Mouse (Mus musculus): ENCODE measurements around the gene Ifi27l2b. TPM values are rescaled to one million over a fixed set of nuclear protein-coding genes. Genes with fewer than 3 reads are reported as not detected.

Ifi27l2b gene
- polyA plus RNA-seq (2021; fragmentation: Nextera tagmentation) = 0.30 TPM in 1 of 2 replicates, not detected in the other
- long read RNA-seq, experiment 1 = 0 reads
- long read RNA-seq, experiment 2 = 0 reads

DNA sequence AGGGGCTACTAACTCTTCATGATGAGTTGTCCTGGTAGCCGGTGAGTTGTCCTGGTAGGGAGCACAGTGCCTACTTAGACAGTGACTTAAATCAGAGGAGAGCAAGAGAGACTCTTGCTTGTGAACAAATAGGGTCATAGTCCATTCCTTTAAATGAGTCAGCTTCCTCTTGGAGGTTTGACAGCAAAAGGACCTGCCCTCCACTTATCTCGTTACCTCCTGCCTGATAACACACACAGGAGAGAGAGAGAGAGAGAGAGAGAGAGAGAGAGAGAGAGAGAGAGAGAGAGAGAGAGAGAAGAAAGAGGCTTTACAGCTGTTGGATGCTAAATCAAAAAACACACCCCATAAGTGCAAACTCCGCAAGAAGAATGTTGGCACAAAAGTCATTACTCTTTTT is at the start of gene Ifi27l2b:
Gene Ifi27l2b, minus strand, starts transcription at position 84 of the 400 bp plus-strand sequence.

DNA sequence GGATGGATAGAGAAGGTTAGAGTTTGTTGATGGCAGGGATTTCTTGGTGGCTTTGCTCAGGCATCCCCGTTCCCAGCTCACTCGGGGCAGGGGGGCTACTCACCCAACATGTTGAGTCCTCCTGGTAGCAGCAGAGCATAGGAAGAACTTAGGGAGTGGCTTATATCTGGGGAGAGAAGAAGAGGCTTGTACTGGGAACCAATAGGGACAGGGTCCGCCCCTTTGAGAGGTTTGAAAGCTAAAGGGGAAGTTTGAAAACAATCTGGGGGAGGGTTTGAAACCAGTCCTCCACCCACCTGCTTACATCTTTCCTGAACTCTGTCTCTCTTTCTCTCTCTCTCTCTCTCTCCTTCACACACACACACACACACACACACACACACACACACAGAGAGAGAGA is 13.5 kb downstream of the Ifi27l2b start, which contains the start of gene Ifi27l2a:
Gene Ifi27l2a, minus strand, starts transcription at position 157 of the 400 bp plus-strand sequence.

DNA sequence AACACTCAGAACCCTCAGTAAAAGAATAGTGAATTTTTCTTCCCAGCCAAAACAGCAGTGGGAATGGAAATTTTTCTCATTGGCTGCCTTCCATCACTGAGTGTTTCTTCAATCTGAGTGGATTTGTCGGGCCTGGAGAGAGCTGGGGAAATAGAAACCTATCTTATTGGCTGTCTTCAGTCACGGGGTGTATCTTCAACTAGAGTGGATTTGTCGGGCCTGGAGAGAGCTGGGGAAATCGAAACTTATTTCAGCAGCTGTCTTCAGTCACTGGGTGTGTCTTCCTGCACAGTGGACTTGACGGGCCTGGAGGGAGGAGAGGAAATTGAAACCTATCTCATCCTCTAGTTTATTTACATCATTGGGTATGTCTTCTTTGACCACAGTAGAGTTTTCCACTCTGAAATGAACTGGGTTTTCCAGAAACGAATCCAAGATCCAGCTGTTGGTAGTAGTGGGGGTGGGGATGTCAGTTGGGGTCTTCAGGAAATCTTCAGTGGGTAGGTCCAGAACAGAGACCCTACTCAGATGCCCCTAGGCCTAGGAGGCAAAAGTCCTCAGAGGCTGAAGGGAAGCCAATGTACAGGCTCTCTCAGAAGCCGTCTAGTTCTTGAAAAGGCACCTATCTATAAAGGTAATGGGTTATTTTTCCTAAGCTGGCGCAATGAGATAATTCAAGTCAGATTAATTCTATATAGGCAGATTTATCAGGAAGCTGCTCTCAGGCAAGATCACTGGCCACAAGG is 22.9 kb downstream of the Ifi27l2b start, which contains the start of gene Ifi27:
Gene Ifi27, plus strand, starts transcription at position 226 of the 746 bp plus-strand sequence.

GRCm38 (mm10) chr12:103425729-103426470 is 31.1 kb downstream of the Ifi27l2b start, which contains the start of gene Ddx24:
Gene Ddx24, minus strand, starts transcription at chr12:103425830.

DNA sequence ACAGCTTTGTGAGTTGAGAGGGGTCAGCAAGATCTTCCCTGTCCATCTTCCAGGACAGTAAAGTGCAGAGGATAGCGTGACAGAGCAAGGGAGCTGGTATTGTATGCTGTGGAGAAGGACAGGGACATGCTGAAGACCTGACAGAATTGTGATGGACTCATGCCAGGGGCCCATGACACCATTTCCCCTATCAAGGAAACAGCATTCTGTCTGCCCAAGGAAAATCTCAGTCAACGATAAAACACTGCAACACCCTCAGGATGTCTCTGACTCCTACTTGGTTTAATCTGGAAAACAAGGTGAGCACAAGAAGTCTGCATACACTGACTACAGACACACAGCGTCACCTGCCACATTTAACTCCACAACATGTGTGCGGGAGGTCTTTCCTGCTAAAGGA is 49.3 kb downstream of the Ifi27l2b start, which contains the start of gene 9330161L09Rik:
Gene 9330161L09Rik, minus strand, starts transcription at position 101 of the 400 bp plus-strand sequence.

Other genes with a start within 250 kb of the Ifi27l2b start
- 2.3 and 2.7 TPM in 2 replicates for gene Prima1, start 215.1 kb downstream of the Ifi27l2b start, polyA plus RNA-seq (2021; fragmentation: Nextera tagmentation)
- gene Fam181a, start 146.2 kb downstream of the Ifi27l2b start, polyA plus RNA-seq (2021; fragmentation: Nextera tagmentation) = 3.4 and 4.1 TPM in 2 replicates
- gene Asb2, start 101.2 kb downstream of the Ifi27l2b start, polyA plus RNA-seq (2021; fragmentation: Nextera tagmentation) = 2.3 and 2.6 TPM in 2 replicates
- gene Otub2, start 68.5 kb downstream of the Ifi27l2b start, polyA plus RNA-seq (2021; fragmentation: Nextera tagmentation) = 20.6 and 21.1 TPM in 2 replicates
- gene 9330161L09Rik, start 49.4 kb downstream of the Ifi27l2b start, polyA plus RNA-seq (2021; fragmentation: Nextera tagmentation) = 0.21 and 0.23 TPM in 2 replicates
- gene Ddx24, start 31.4 kb downstream of the Ifi27l2b start, polyA plus RNA-seq (2021; fragmentation: Nextera tagmentation) = 293 and 306 TPM in 2 replicates
- 107 and 110 TPM in 2 replicates for gene Ifi27, start 23.0 kb downstream of the Ifi27l2b start, polyA plus RNA-seq (2021; fragmentation: Nextera tagmentation)
- 17.9 and 44.5 TPM in 2 replicates for gene Ifi27l2a, start 13.5 kb downstream of the Ifi27l2b start, polyA plus RNA-seq (2021; fragmentation: Nextera tagmentation)
- gene Ppp4r4, start 75.1 kb upstream of the Ifi27l2b start, polyA plus RNA-seq (2021; fragmentation: Nextera tagmentation) = 5.2 and 9.5 TPM in 2 replicates
- gene Serpina10, start 174.2 kb upstream of the Ifi27l2b start, polyA plus RNA-seq (2021; fragmentation: Nextera tagmentation) = not detected in 2 replicates
- not detected in 2 replicates for gene Serpina6, start 200.0 kb upstream of the Ifi27l2b start, polyA plus RNA-seq (2021; fragmentation: Nextera tagmentation)
- not detected in 2 replicates for gene Serpina16, start 218.9 kb upstream of the Ifi27l2b start, polyA plus RNA-seq (2021; fragmentation: Nextera tagmentation)
- not detected in 2 replicates for gene Serpina1f, start 238.3 kb upstream of the Ifi27l2b start, polyA plus RNA-seq (2021; fragmentation: Nextera tagmentation)